Mouse (Mus musculus) MEL (cell line): ENCODE results near the gene Zfp689. TPM values are rescaled to one million over a fixed set of nuclear protein-coding genes. Genes with fewer than 3 reads are reported as not detected.

Experiments used
- DNase-seq: peaks from one replicate; pipeline ENCODE4 v3.0.0; 2011; ENCODE audit warnings: low read depth, low spot score
- H3K27ac ChIP-seq: 2 replicates; pipeline ENCODE4 v1.5.1; 2012; ENCODE audit warnings: low read depth, mild to moderate bottlenecking, control low read depth, low read length, moderate library complexity; ENCODE audit not compliant: control insufficient read depth
- H3K27me3 ChIP-seq, 2 experiments: fragments of 150-350 bp in 1 of 2; sonication (generic) in 1 of 2; 2 replicates each; pipeline ENCODE4 v1.6.1; 2012; ENCODE audit warnings: low read length in 2 of 2, mild to moderate bottlenecking in 2 of 2, improper control_type of control experiment in 1 of 2, moderate library complexity in 1 of 2; ENCODE audit not compliant: insufficient read depth in 2 of 2, control insufficient read depth in 1 of 2
- H3K36me3 ChIP-seq, 2 experiments: 2 replicates each; pipeline ENCODE4 v1.6.1; 2012 to 2014; ENCODE audit warnings: low read length in 2 of 2, improper control_type of control experiment in 1 of 2, inconsistent platforms in 1 of 2, mild to moderate bottlenecking in 1 of 2; ENCODE audit not compliant: insufficient read depth in 2 of 2, control insufficient read depth in 1 of 2
- H3K4me1 ChIP-seq, 2 experiments: fragments of 150-350 bp in 1 of 2; sonication (generic) in 1 of 2; 2 replicates each; pipeline ENCODE4 v1.6.1; 2012; ENCODE audit warnings: low read length in 2 of 2, improper control_type of control experiment in 1 of 2, mild to moderate bottlenecking in 1 of 2; ENCODE audit not compliant: insufficient read depth in 2 of 2, control insufficient read depth in 1 of 2
- H3K4me3 ChIP-seq, 2 experiments: fragments of 150-350 bp in 1 of 2; sonication (generic) in 1 of 2; 2 replicates each; pipeline ENCODE4 v1.5.1; 2012; ENCODE audit warnings: low read depth in 2 of 2, low read length in 2 of 2, mild to moderate bottlenecking in 2 of 2, moderate library complexity in 2 of 2, control low read depth in 1 of 2, improper control_type of control experiment in 1 of 2; ENCODE audit not compliant: control insufficient read depth in 1 of 2, insufficient read depth in 1 of 2
- H3K79me2 ChIP-seq: 2 replicates; pipeline ENCODE4 v1.6.1; 2012; ENCODE audit warnings: mild to moderate bottlenecking, low read length, moderate library complexity; ENCODE audit not compliant: control insufficient read depth, poor library complexity, insufficient read depth
- H3K9ac ChIP-seq: 2 replicates; pipeline ENCODE4 v1.6.1; 2012; ENCODE audit warnings: low read depth, mild to moderate bottlenecking, control low read depth, low read length, moderate library complexity; ENCODE audit not compliant: control insufficient read depth, poor library complexity, severe bottlenecking
- H3K9me3 ChIP-seq: fragments of 150-350 bp; sonication (generic); replicated peaks from 2 replicates; pipeline ENCODE4 v1.6.1; 2012; ENCODE audit warnings: mild to moderate bottlenecking, low read length, improper control_type of control experiment, moderate library complexity; ENCODE audit not compliant: insufficient read depth
- BHLHE40 ChIP-seq: IDR thresholded peaks from 2 replicates; pipeline ENCODE4 v1.6.1; 2012; ENCODE audit warnings: low read depth, mild to moderate bottlenecking, inconsistent platforms, low read length, improper control_type of control experiment, borderline replicate concordance
- CHD1 ChIP-seq: IDR thresholded peaks from 2 replicates; pipeline ENCODE4 v1.6.1; 2012; ENCODE audit warnings: low read depth, mild to moderate bottlenecking, inconsistent platforms, low read length, improper control_type of control experiment
- ELF1 ChIP-seq: IDR thresholded peaks from 2 replicates; pipeline ENCODE4 v1.6.1; 2014; ENCODE audit warnings: low read depth, mild to moderate bottlenecking, inconsistent platforms, low read length, improper control_type of control experiment, moderate library complexity
- EP300 ChIP-seq, 2 experiments: IDR thresholded peaks; 2 replicates each; pipeline ENCODE4 v1.6.1; 2011; ENCODE audit warnings: improper control_type of control experiment in 2 of 2, low read length in 2 of 2, low read depth in 1 of 2, mild to moderate bottlenecking in 1 of 2
- ETS1 ChIP-seq: IDR thresholded peaks from 2 replicates; pipeline ENCODE4 v1.6.1; 2012; ENCODE audit warnings: low read depth, mild to moderate bottlenecking, inconsistent platforms, low read length, improper control_type of control experiment, moderate library complexity
- GABPA ChIP-seq: IDR thresholded peaks from 2 replicates; pipeline ENCODE4 v1.6.1; 2012; ENCODE audit warnings: low read depth, mild to moderate bottlenecking, inconsistent platforms, low read length, improper control_type of control experiment, moderate library complexity
- GATA1 ChIP-seq: IDR thresholded peaks from 2 replicates; pipeline ENCODE4 v1.6.1; 2011; ENCODE audit warnings: low read depth, low read length, improper control_type of control experiment
- HCFC1 ChIP-seq: IDR thresholded peaks from 2 replicates; pipeline ENCODE4 v1.6.1; 2012; ENCODE audit warnings: low read depth, mild to moderate bottlenecking, inconsistent platforms, low read length, improper control_type of control experiment, moderate library complexity
- JUND ChIP-seq: IDR thresholded peaks from 2 replicates; pipeline ENCODE4 v1.6.1; 2011; ENCODE audit warnings: low read depth, mild to moderate bottlenecking, improper control_type of control experiment, low read length
- MEF2A ChIP-seq: IDR thresholded peaks from 2 replicates; pipeline ENCODE4 v1.6.1; 2014; ENCODE audit warnings: low read depth, mild to moderate bottlenecking, inconsistent platforms, low read length, improper control_type of control experiment; ENCODE audit not compliant: poor library complexity, insufficient replicate concordance, severe bottlenecking; ENCODE audit errors: extremely low read depth
- MYC ChIP-seq: IDR thresholded peaks from 2 replicates; pipeline ENCODE4 v1.6.1; 2011; ENCODE audit warnings: low read depth, mild to moderate bottlenecking, low read length, improper control_type of control experiment, moderate library complexity
- POLR2A ChIP-seq, 2 experiments: IDR thresholded peaks; 2 replicates each; pipeline ENCODE4 v1.6.1; 2011 to 2012; ENCODE audit warnings: low read length in 2 of 2, mild to moderate bottlenecking in 2 of 2, control low read depth in 1 of 2, improper control_type of control experiment in 1 of 2, low read depth in 1 of 2, moderate library complexity in 1 of 2; ENCODE audit not compliant: control insufficient read depth in 1 of 2, insufficient read depth in 1 of 2, poor library complexity in 1 of 2
- POLR2AphosphoS5 ChIP-seq: IDR thresholded peaks from 2 replicates; pipeline ENCODE4 v1.6.1; 2012; ENCODE audit warnings: low read depth, borderline replicate concordance, mild to moderate bottlenecking, inconsistent platforms, low read length, moderate library complexity, mixed read lengths
- SIN3A ChIP-seq: IDR thresholded peaks from 2 replicates; pipeline ENCODE4 v1.6.1; 2012; ENCODE audit warnings: low read length, improper control_type of control experiment, inconsistent platforms
- TAL1 ChIP-seq: IDR thresholded peaks from 2 replicates; pipeline ENCODE4 v1.6.1; 2012; ENCODE audit warnings: mild to moderate bottlenecking, inconsistent platforms, low read length, moderate library complexity, mixed read lengths
- TBP ChIP-seq: IDR thresholded peaks from 2 replicates; pipeline ENCODE4 v1.8.0; 2011; ENCODE audit warnings: low read depth, low read length, improper control_type of control experiment
- TCF12 ChIP-seq: IDR thresholded peaks from 2 replicates; pipeline ENCODE4 v1.6.1; 2014; ENCODE audit warnings: low read depth, mild to moderate bottlenecking, inconsistent platforms, low read length, improper control_type of control experiment, moderate library complexity
- USF2 ChIP-seq, 2 experiments: IDR thresholded peaks; 2 replicates each; pipeline ENCODE4 v1.6.1; 2011 to 2012; ENCODE audit warnings: improper control_type of control experiment in 2 of 2, low read length in 2 of 2, borderline replicate concordance in 1 of 2, inconsistent platforms in 1 of 2, low read depth in 1 of 2, mild to moderate bottlenecking in 1 of 2; ENCODE audit not compliant: insufficient read depth in 1 of 2
- ZKSCAN1 ChIP-seq: IDR thresholded peaks from 2 replicates; pipeline ENCODE4 v1.6.1; 2012; ENCODE audit warnings: low read depth, mild to moderate bottlenecking, inconsistent platforms, low read length, improper control_type of control experiment, moderate library complexity
- polyA plus RNA-seq, 2 experiments: library from polyadenylated mRNA; stranded (reverse) in 1 of 2; unstranded in 1 of 2; fragments of >175 nt in 1 of 2; fragments of >200 nt in 1 of 2; gene quantifications; 2 replicates each; pipeline versions ENCODE4 v1.2.1 to v1.2.4; 2012; ENCODE audit warnings: low replicate concordance in 2 of 2, low read depth in 1 of 2; ENCODE audit not compliant: insufficient read length in 2 of 2, insufficient read depth in 1 of 2, missing spikeins in 1 of 2
- total RNA-seq: library from RNA; depleted of rRNA; stranded (reverse); fragments of 300-350 nt; gene quantifications from 2 replicates; pipeline ENCODE4 v1.2.3, GENCODE M21; 2012

Zfp689 gene
- total and polyA plus RNA-seq, 3 experiments: 4.9 to 7.2 TPM; not detected in 1

DNA sequence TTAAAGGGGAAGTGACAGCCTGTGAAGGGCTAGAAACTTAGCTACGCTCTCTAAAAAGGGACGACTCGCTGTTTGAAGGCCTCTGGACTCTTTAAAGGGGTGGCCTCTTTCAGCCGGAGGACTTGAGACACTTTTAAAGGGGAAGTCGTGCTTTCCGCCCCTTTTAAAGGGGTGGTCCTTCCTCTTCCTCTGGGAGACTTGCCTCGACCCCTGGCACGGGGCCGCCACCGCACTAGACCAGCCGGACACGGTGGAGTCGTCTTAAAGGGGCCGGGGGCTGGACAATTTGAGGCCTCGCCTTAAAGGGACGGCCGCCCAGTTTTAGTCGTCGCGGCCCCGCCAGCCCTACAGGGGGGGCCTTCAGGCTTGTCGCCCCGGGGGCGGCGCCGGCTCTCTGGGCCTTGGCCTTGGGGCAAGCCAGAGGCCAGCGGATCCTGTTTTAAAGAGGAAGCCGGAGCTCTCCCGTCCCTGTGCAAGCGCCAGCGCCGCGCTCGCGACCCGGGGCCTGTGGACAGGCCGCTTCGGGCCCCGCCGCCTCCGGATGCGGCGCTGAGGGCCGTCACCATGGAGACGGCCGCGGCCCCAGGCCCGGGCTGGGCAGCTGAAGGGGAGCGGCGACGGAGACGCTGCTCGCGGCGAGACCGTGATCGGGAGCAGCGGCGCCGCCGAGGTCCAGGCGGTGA is 29.8 kb upstream of the Zfp689 start, which contains the start of gene Fbrs:
Gene Fbrs, plus strand, starts transcription at position 565 of the 683 bp plus-strand sequence.
- no peaks in the 10 kb centered on the region for H3K9me3 ChIP-seq
- H3K4me3 ChIP-seq: peak within 1 kb of the TSS; percentile 73 to 84
- peaks cover 0 to 15% of the 10 kb centered on the region in 2 experiments; a peak in 3 of 4 replicates for H3K4me1 ChIP-seq
- peak within 1 kb of the TSS; percentile 84 for H3K9ac ChIP-seq
- TF ChIP-seq CHD1: no peak
- TF ChIP-seq MYC: 0 out of 2 replicates have a peak, but pooled peaks have one; percentile 24
- no peak for TF ChIP-seq ETS1
- TF ChIP-seq GATA1: no peak
- TF ChIP-seq TAL1: no peak
- no peak for TF ChIP-seq POLR2AphosphoS5
- no peak for TF ChIP-seq JUND
- no peak for TF ChIP-seq TCF12
- peak; percentile 70; the same call in 1 of the 2 replicates for TF ChIP-seq TBP
- TF ChIP-seq HCFC1: peak; percentile 73; the same call in 1 of the 2 replicates
- TF ChIP-seq GABPA: no peak
- TF ChIP-seq SIN3A: peak; percentile 74; the same call in 1 of the 2 replicates
- no peak for TF ChIP-seq BHLHE40
- peak in 1 of 2 experiments; percentile 70; a peak in 2 of 4 replicates for TF ChIP-seq POLR2A (IDR thresholded peaks at IDR 0.05; ENCODE audit: control insufficient read depth in 1 of 2, insufficient read depth in 1 of 2, low read depth in 1 of 2, low read length in 2 of 2, poor library complexity in 1 of 2)
- no peak for TF ChIP-seq ZKSCAN1
- TF ChIP-seq ELF1: peak; percentile 40; the same call in 1 of the 2 replicates
- 0 out of 4 replicates have a peak, but pooled peaks of 1 of the 2 experiments have one; percentile 24 for TF ChIP-seq EP300 (IDR thresholded peaks at IDR 0.05; ENCODE audit: low read depth in 1 of 2, low read length in 2 of 2)
- no peak for TF ChIP-seq MEF2A
- 0 out of 4 replicates have a peak, but pooled peaks of 1 of the 2 experiments have one; percentile 15 for TF ChIP-seq USF2 (IDR thresholded peaks at IDR 0.05; ENCODE audit: borderline replicate concordance in 1 of 2, insufficient read depth in 1 of 2, low read depth in 1 of 2, low read length in 2 of 2)
- H3K36me3 ChIP-seq: peaks cover 3 to 13% of the 10 kb centered on the region in 2 experiments
- H3K27ac ChIP-seq: peak within 1 kb of the TSS; percentile 93
- peaks cover 26% of the 10 kb centered on the region for H3K79me2 ChIP-seq
- no peaks in the 10 kb centered on the region for H3K27me3 ChIP-seq
- peak; percentile 98 for DNase-seq
